Mouse (Mus musculus): ENCODE measurements at regions not wholly inside any gene's neighbourhood (a gene's known extent, or its start where the extent isn't known, plus 50 kb on each side); places are given as distances from the start of the nearest gene placed in this dataset.

DNA sequence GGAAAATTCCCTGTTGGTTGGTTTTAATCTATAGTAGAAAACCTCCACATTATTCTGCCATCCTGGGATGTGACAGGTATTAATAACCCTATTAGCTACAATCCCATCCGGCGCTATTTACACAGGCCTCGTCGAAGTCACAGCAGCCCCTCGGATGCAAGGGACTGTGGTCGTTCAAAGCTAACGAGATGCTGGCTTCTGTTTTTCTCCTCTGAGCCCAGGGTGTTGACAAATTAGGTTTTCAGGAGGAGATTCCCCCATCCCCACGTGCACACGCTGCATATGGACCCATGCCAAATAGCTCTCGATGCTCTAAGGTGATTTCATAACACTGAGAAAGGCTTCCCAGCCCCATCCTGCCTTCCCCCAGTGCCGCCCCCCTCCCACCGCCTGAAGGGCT, 188.7 kb upstream of the Nxpe4 start:
- TF ChIP-seq CTCF (IDR thresholded peaks at IDR 0.05; ENCODE audit: low read depth, low read length) (no peak), POLR2A (IDR thresholded peaks at IDR 0.05; ENCODE audit: extremely low read depth, insufficient read depth, low read length) (no peak)

Data from liver, adult 2 months (tissue).